Mouse (Mus musculus) hindbrain, embryonic 11.5 days (tissue): ENCODE measurements around the gene 9630041A04Rik. TPM values are rescaled to one million over a fixed set of nuclear protein-coding genes. Genes with fewer than 3 reads are reported as not detected.

Source experiments
- ATAC-seq: fragments of 200-750 bp; cut with Nextera tagmentation; 2 replicates; pipeline ENCODE4 v1.8.0; 2017; ENCODE audit warnings: mild to moderate bottlenecking, moderate TSS enrichment, moderate library complexity; ENCODE audit not compliant: low FRiP score
- DNase-seq: peaks from one replicate; pipeline ENCODE4 v3.0.0-alpha.2; 2015; ENCODE audit warnings: low spot score
- H3K27ac ChIP-seq: fragments of 300-500 bp; sonication (generic); 2 replicates; pipeline ENCODE4 v1.5.1; 2014; ENCODE audit warnings: mild to moderate bottlenecking, low read depth, low read length
- H3K27me3 ChIP-seq: fragments of 300-500 bp; sonication (generic); 2 replicates; pipeline ENCODE4 v1.6.1; 2014; ENCODE audit warnings: mild to moderate bottlenecking, low read length, moderate library complexity, mixed read lengths; ENCODE audit not compliant: control insufficient read depth, insufficient read depth
- H3K36me3 ChIP-seq: fragments of 300-500 bp; sonication (generic); 2 replicates; pipeline ENCODE4 v1.6.1; 2014; ENCODE audit warnings: mild to moderate bottlenecking, low read length, moderate library complexity, mixed read lengths; ENCODE audit not compliant: control insufficient read depth, insufficient read depth
- H3K4me1 ChIP-seq: fragments of 300-500 bp; sonication (generic); replicated peaks from 2 replicates; pipeline ENCODE4 v1.6.1; 2014; ENCODE audit warnings: low read length, mixed read lengths; ENCODE audit not compliant: control insufficient read depth, insufficient read depth
- H3K4me2 ChIP-seq: fragments of 300-500 bp; sonication (generic); replicated peaks from 2 replicates; pipeline ENCODE4 v1.6.1; 2014; ENCODE audit warnings: mild to moderate bottlenecking, low read depth, low read length
- H3K4me3 ChIP-seq: fragments of 300-500 bp; sonication (generic); 2 replicates; pipeline ENCODE4 v1.5.1; 2014; ENCODE audit warnings: low read depth, low read length
- H3K9ac ChIP-seq: fragments of 300-500 bp; sonication (generic); 2 replicates; pipeline ENCODE4 v1.6.1; 2014; ENCODE audit warnings: low read depth, low read length
- H3K9me3 ChIP-seq: fragments of 300-500 bp; sonication (generic); 2 replicates; pipeline ENCODE4 v1.6.1; 2016; ENCODE audit warnings: low read length; ENCODE audit not compliant: control insufficient read depth
- WGBS: fragments of 180-500 bp; shearing (Covaris S2); extraction: QIAGEN DNeasy Blood & Tissue Kit; methylation state at CpG from one replicate; pipeline ENCODE4 v1.1.7; 2014; 5-methylcytosine and 5-hydroxymethylcytosine counted together
- polyA plus RNA-seq: library from polyadenylated mRNA; unstranded; fragments of >200 nt; fragmentation: Nextera tagmentation; extraction: Ambion mirVana; gene quantifications from 2 replicates; pipeline ENCODE4 v1.2.1, GENCODE M21; 2014

Gene 9630041A04Rik
- polyA plus RNA-seq: 0.28 TPM in 1 of 2 replicates, not detected in the other

- H3K27ac ChIP-seq: no peak within 1 kb of the TSS
- no peaks in the 10 kb centered on the region for H3K27me3 ChIP-seq
- 82% methylated on average over 15 of the region's 15 CpGs for WGBS
- no peak within 1 kb of the TSS for H3K9ac ChIP-seq
- H3K9me3 ChIP-seq: no peaks in the 10 kb centered on the region
- DNase-seq (no peak), ATAC-seq (no peak)
- no peak within 1 kb of the TSS for H3K4me3 ChIP-seq
- H3K4me2 ChIP-seq: peak within 1 kb of the TSS; percentile 29
- H3K4me1 ChIP-seq: no peaks in the 10 kb centered on the region
- H3K36me3 ChIP-seq: no peaks in the 10 kb centered on the region
Observed at GRCm38 (mm10) chr9:101861596-101862471, at the start of gene 9630041A04Rik. Gene 9630041A04Rik (plus strand): TSS chr9:101861841.

GRCm38 (mm10) chr9:101823896-101824295 is 37.7 kb upstream of the 9630041A04Rik start:
- WGBS: 54% methylated on average over 7 of the region's 7 CpGs
- DNase-seq: no peak
- H3K9ac ChIP-seq: no peak overlapping the region
- ATAC-seq: no peak
- no peaks in the 10 kb centered on the region for H3K36me3 ChIP-seq
- H3K4me3 ChIP-seq: no peak overlapping the region
- H3K27me3 ChIP-seq: no peaks in the 10 kb centered on the region
- no peak overlapping the region for H3K27ac ChIP-seq
- H3K4me1 ChIP-seq: 0 out of 2 replicates have a peak, but pooled peaks cover 3% of the 10 kb centered on the region
- no peak overlapping the region for H3K4me2 ChIP-seq
- H3K9me3 ChIP-seq: no peaks in the 10 kb centered on the region

GRCm38 (mm10) chr9:101825626-101826025 is 36.0 kb upstream of the 9630041A04Rik start:
- no peak overlapping the region for H3K4me3 ChIP-seq

GRCm38 (mm10) chr9:101833619-101834018 is 28.0 kb upstream of the 9630041A04Rik start:
- DNase-seq (no peak), ATAC-seq (no peak)
- Histone ChIP-seq H3K36me3 (no peaks in the 10 kb centered on the region), H3K9ac (no peak overlapping the region), H3K9me3 (no peaks in the 10 kb centered on the region), H3K27ac (no peak overlapping the region), H3K4me3 (no peak overlapping the region), H3K4me2 (no peak overlapping the region), H3K4me1 (no peaks in the 10 kb centered on the region), H3K27me3 (no peaks in the 10 kb centered on the region)
- 74% methylated on average over 2 of the region's 2 CpGs for WGBS

More at GRCm38 (mm10) chr9:101825626-101826025, 36.0 kb upstream of the 9630041A04Rik start:
- ATAC-seq (no peak), DNase-seq (no peak)
- no peaks in the 10 kb centered on the region for H3K27me3 ChIP-seq
- H3K4me2 ChIP-seq: no peak overlapping the region
- no peak overlapping the region for H3K27ac ChIP-seq
- no peaks in the 10 kb centered on the region for H3K9me3 ChIP-seq
- WGBS: 91% methylated on average over 8 of the region's 8 CpGs
- H3K36me3 ChIP-seq: no peaks in the 10 kb centered on the region
- 0 out of 2 replicates have a peak, but pooled peaks cover 3% of the 10 kb centered on the region for H3K4me1 ChIP-seq
- H3K9ac ChIP-seq: no peak overlapping the region

- no peaks in the 10 kb centered on the region for H3K9me3 ChIP-seq
- H3K9ac ChIP-seq: no peak overlapping the region
- no peak overlapping the region for H3K4me3 ChIP-seq
- H3K27me3 ChIP-seq: no peaks in the 10 kb centered on the region
- ATAC-seq (no peak), DNase-seq (no peak)
- H3K36me3 ChIP-seq: no peaks in the 10 kb centered on the region
- H3K27ac ChIP-seq: no peak overlapping the region
- no peak overlapping the region for H3K4me2 ChIP-seq
- WGBS: 94% methylated on average over 11 of the region's 11 CpGs
- no peaks in the 10 kb centered on the region for H3K4me1 ChIP-seq
Observed at GRCm38 (mm10) chr9:101841101-101841500, 20.5 kb upstream of the 9630041A04Rik start.

- DNase-seq (no peak), ATAC-seq (no peak)
- H3K27me3 ChIP-seq: no peaks in the 10 kb centered on the region
- H3K4me1 ChIP-seq: no peaks in the 10 kb centered on the region
- H3K36me3 ChIP-seq: no peaks in the 10 kb centered on the region
- WGBS: 76% methylated on average over 4 of the region's 4 CpGs
- H3K9me3 ChIP-seq: no peaks in the 10 kb centered on the region
- no peak overlapping the region for H3K4me2 ChIP-seq
- no peak overlapping the region for H3K9ac ChIP-seq
- H3K4me3 ChIP-seq: no peak overlapping the region
- no peak overlapping the region for H3K27ac ChIP-seq
Observed at GRCm38 (mm10) chr9:101843893-101844292, 17.7 kb upstream of the 9630041A04Rik start.

- no peak for ATAC-seq
- WGBS: 88% methylated on average over 6 of the region's 6 CpGs
- no peaks in the 10 kb centered on the region for H3K9me3 ChIP-seq
- H3K4me1 ChIP-seq: no peaks in the 10 kb centered on the region
- H3K9ac ChIP-seq: no peak overlapping the region
- no peak overlapping the region for H3K4me2 ChIP-seq
- no peak overlapping the region for H3K4me3 ChIP-seq
- DNase-seq: no peak
- H3K27ac ChIP-seq: no peak overlapping the region
- no peaks in the 10 kb centered on the region for H3K27me3 ChIP-seq
- no peaks in the 10 kb centered on the region for H3K36me3 ChIP-seq
Observed at GRCm38 (mm10) chr9:101845691-101846090, 15.9 kb upstream of the 9630041A04Rik start.

- no peaks in the 10 kb centered on the region for H3K27me3 ChIP-seq
- H3K9ac ChIP-seq: no peak overlapping the region
- H3K4me2 ChIP-seq: peak overlapping the region; percentile 29
- ATAC-seq (no peak), DNase-seq (peak; percentile 43)
- H3K9me3 ChIP-seq: no peaks in the 10 kb centered on the region
- no peaks in the 10 kb centered on the region for H3K36me3 ChIP-seq
- 42% methylated on average over 12 of the region's 12 CpGs for WGBS
- H3K4me3 ChIP-seq: no peak overlapping the region
- no peaks in the 10 kb centered on the region for H3K4me1 ChIP-seq
- H3K27ac ChIP-seq: no peak overlapping the region
Observed at GRCm38 (mm10) chr9:101862481-101863065, 932 bp downstream of the 9630041A04Rik start.
